Mouse (Mus musculus) cerebellum, postnatal 14 days (tissue): ENCODE measurements at regions not wholly inside any gene's neighbourhood (a gene's known extent, or its start where the extent isn't known, plus 50 kb on each side); places are given as distances from the start of the nearest gene placed in this dataset.
A peak's percentile ranks its signal among the peaks of the same experiment; 100 is the strongest.

ENCODE experiments used
- DNase-seq, 2 experiments: peaks; one replicate each; pipeline ENCODE4 v3.0.0; 2021; ENCODE audit warnings: mixed read lengths in 2 of 2

GRCm38 (mm10) chrX:70261360-70261759, 103.5 kb downstream of the Ids start:
- no peak for DNase-seq

GRCm38 (mm10) chrX:70216011-70216410, 148.9 kb downstream of the Ids start:
- no peak for DNase-seq

GRCm38 (mm10) chrX:70184427-70185090, 180.3 kb downstream of the Ids start:
- no peak for DNase-seq

- no peak for DNase-seq
These were observed 195.1 kb downstream of the Ids start for GRCm38 (mm10) chrX:70169737-70170136.

GRCm38 (mm10) chrX:70161011-70161410, 203.9 kb downstream of the Ids start:
- peak; percentile 56 to 59 for DNase-seq
